Mouse (Mus musculus): Measurements from ENCODE around the gene Slc36a4. TPM values are rescaled to one million over a fixed set of nuclear protein-coding genes. Genes with fewer than 3 reads are reported as not detected.

The Slc36a4 gene
- polyA plus RNA-seq, 1 experiment from 2014 or later, result 8.9 TPM

DNA sequence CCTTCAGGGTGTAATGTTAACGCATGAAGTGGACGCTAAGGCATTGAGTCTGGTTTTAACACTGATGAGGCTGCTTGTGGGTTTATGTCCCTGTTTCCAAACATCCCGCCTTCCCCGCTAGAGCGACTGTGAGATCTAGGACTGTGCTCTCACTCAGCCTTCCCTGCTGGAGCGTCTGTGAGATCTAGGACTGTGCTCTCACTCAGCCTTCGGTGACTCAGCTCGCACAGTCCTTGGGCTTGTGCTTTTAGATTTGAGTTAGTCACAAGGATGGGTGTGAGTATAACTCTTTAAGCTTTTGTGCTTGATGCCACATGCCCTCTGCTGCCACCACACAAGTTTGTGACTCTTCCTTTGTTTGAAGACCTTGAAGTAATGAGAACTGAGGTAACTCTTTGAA lies 17.6 kb downstream of the Slc36a4 start:
- no peak overlapping the region for H3K9ac ChIP-seq
- no peak overlapping the region for H3K27ac ChIP-seq (replicated peaks)
- H3K36me3 ChIP-seq, result peaks cover 95% of the 10 kb centered on the region
- ATAC-seq (ENCODE audit: extremely low read depth, insufficient number of reproducible peaks, low FRiP score, low TSS enrichment), result no peak
- no peak overlapping the region for H3K4me2 ChIP-seq
- H3K4me1 ChIP-seq, result no peaks in the 10 kb centered on the region
- 86% methylated on average over 8 of the region's 8 CpGs for WGBS
- no peak overlapping the region for H3K4me3 ChIP-seq
- no peaks in the 10 kb centered on the region for H3K9me3 ChIP-seq
- no peaks in the 10 kb centered on the region for H3K27me3 ChIP-seq (replicated peaks)

DNA sequence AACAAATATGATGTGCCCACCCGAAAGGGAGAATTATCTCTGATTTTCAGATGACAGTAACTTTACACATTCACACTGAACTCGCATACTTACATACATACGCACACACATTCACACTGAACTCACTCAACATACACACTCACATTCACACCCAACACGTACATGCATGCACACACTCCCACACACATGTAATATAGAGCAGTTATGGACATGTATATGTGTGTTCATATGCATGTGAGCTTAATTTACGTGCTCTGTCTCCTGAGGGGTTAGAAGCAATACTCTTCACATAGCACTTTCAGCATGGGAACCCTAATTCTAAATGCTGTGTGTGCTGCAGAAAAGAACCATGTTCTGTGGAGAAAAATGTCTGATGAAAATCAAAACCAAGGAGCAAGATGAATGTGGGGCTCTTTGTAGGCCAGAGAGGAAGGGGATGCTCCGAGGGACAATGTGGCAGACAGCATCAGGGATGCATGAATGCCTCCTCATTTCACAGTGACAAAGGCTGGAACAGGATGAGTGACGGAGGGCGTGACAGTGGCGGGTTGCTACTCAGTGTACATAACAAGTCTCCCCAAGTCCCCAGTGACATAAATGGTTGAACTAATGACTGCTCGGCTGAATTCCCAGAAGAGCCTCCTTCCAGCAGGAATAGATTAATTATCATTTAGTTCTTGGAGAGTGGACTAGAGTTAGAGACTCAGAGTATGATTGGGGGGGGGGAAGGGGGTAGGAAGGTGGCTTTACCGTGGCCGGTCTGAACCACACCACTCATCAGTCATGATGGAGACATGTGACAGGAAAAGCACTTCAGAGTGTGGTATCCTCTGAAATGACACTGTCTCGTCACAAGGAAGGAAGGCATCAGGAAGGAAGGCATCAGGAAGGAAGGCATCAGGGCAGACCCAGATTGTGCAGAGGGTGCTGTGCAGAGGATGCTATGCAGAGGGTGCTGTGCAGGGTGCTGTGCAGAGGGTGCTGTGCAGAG lies 22.5 kb downstream of the Slc36a4 start:
- H3K4me1 ChIP-seq, result no peaks in the 10 kb centered on the region
- no peak for ATAC-seq (ENCODE audit: extremely low read depth, insufficient number of reproducible peaks, low FRiP score, low TSS enrichment)
- H3K27me3 ChIP-seq (replicated peaks), result no peaks in the 10 kb centered on the region
- H3K36me3 ChIP-seq, result peaks cover 86% of the 10 kb centered on the region
- no peak overlapping the region for H3K9ac ChIP-seq
- H3K4me2 ChIP-seq, result no peak overlapping the region
- WGBS, result 77% methylated on average over 13 of the region's 13 CpGs
- no peak overlapping the region for H3K4me3 ChIP-seq
- H3K9me3 ChIP-seq, result no peaks in the 10 kb centered on the region
- H3K27ac ChIP-seq (replicated peaks), result no peak overlapping the region

DNA sequence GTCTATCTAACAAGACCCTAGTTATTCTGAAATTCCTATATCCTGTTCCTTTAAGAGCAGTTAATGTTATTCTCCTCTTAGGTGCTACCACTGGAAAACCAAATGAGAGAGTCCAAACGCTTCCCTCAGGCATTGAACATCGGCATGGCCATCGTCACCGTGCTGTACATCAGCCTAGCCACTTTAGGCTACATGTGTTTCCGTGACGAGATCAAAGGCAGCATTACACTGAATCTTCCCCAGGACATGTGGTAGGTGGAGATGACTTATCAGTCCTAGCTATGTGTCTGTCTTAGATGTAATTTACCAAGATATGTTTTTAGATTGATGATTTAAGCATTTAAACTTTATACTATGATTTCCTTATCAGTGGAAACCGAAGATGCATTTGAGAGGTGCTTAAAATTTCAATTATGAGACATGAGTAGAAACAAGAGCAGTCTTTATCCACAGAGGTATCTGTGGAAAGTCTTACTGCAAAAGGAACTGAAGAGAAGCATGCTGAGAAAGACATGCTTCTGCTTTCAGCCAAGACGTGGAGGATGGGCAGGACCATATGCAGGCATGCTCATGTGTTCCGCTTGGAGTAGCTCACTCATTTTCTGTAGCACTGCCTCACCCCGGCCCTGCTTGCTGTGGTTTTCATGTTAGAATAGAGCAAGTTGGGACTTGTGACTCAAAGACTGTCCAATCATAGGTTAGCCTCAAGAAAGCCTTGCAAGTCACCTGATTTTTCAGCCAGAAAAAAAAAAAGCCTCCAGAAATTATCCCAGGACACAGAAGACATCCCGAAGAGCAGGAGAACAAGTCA lies 24.7 kb downstream of the Slc36a4 start:
- Histone ChIP-seq H3K9ac (no peak overlapping the region), H3K4me3 (no peak overlapping the region), H3K36me3 (peaks cover 87% of the 10 kb centered on the region), H3K27me3 (replicated peaks) (no peaks in the 10 kb centered on the region), H3K9me3 (no peaks in the 10 kb centered on the region), H3K27ac (replicated peaks) (no peak overlapping the region), H3K4me1 (no peaks in the 10 kb centered on the region), H3K4me2 (no peak overlapping the region)
- ATAC-seq (ENCODE audit: extremely low read depth, insufficient number of reproducible peaks, low FRiP score, low TSS enrichment), result no peak
- WGBS, result 82% methylated on average over 11 of the region's 11 CpGs

DNA sequence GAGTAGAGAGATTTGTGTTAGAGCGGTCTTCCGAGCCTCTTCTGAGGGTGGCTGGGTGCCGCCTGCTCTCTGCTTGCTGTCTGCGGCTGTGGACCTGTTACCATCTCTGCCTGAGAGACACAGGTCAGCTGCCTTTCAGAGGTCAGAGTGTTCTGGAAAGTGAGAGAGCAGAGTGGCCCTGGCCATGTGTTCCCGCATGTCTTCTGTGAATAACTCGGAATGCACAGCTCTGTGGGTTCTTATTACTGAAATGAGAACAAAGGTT lies 25.3 kb downstream of the Slc36a4 start:
- H3K27me3 ChIP-seq (replicated peaks), result no peaks in the 10 kb centered on the region
- peaks cover 88% of the 10 kb centered on the region for H3K36me3 ChIP-seq
- H3K4me2 ChIP-seq, result no peak overlapping the region
- 84% methylated on average over 6 of the region's 6 CpGs for WGBS
- no peaks in the 10 kb centered on the region for H3K9me3 ChIP-seq
- no peak for ATAC-seq (ENCODE audit: extremely low read depth, insufficient number of reproducible peaks, low FRiP score, low TSS enrichment)
- H3K4me1 ChIP-seq, result no peaks in the 10 kb centered on the region
- H3K27ac ChIP-seq (replicated peaks), result no peak overlapping the region
- no peak overlapping the region for H3K4me3 ChIP-seq
- H3K9ac ChIP-seq, result no peak overlapping the region

- Histone ChIP-seq H3K27ac (replicated peaks) (no peak overlapping the region), H3K4me3 (no peak overlapping the region), H3K9ac (no peak overlapping the region), H3K27me3 (replicated peaks) (no peaks in the 10 kb centered on the region), H3K4me1 (peaks cover 12% of the 10 kb centered on the region), H3K4me2 (no peak overlapping the region), H3K36me3 (peaks cover 61% of the 10 kb centered on the region), H3K9me3 (no peaks in the 10 kb centered on the region)
- WGBS, result 78% methylated on average over 2 of the region's 2 CpGs
- ATAC-seq (ENCODE audit: extremely low read depth, insufficient number of reproducible peaks, low FRiP score, low TSS enrichment), result no peak
Observed at GRCm38 (mm10) chr9:15737522-15737921, 28.0 kb downstream of the Slc36a4 start.

GRCm38 (mm10) chr9:15741428-15741827 lies 31.9 kb downstream of the Slc36a4 start:
- H3K4me3 ChIP-seq, result no peak overlapping the region
- ATAC-seq (ENCODE audit: extremely low read depth, insufficient number of reproducible peaks, low FRiP score, low TSS enrichment), result no peak
- WGBS, result 82% methylated on average over 4 of the region's 4 CpGs
- H3K27me3 ChIP-seq (replicated peaks), result no peaks in the 10 kb centered on the region
- no peaks in the 10 kb centered on the region for H3K9me3 ChIP-seq
- peaks cover 12% of the 10 kb centered on the region for H3K4me1 ChIP-seq
- H3K9ac ChIP-seq, result no peak overlapping the region
- no peak overlapping the region for H3K27ac ChIP-seq (replicated peaks)
- no peak overlapping the region for H3K4me2 ChIP-seq
- peaks cover 36% of the 10 kb centered on the region for H3K36me3 ChIP-seq

DNA sequence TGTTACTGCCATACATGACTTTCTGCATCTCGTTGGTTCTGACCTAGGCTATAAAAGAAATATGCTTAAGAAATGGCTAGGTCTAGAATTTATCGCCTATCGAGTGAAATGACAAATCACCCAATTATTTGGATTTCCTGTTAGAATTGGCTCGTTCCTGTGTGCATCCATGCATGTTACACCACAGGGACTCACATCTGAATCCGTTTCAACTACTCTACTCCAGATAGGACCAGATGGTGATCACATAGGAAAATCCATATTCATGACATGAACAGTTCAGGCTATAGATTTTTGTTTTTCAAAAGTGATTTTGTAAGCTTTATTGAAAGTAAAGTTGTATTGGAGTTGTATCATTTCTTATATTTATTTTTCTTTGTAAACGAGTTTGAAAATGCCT lies 32.4 kb downstream of the Slc36a4 start:
- 76% methylated on average over 6 of the region's 6 CpGs for WGBS
- H3K9me3 ChIP-seq, result no peaks in the 10 kb centered on the region
- H3K27me3 ChIP-seq (replicated peaks), result no peaks in the 10 kb centered on the region
- H3K4me1 ChIP-seq, result peaks cover 12% of the 10 kb centered on the region
- no peak overlapping the region for H3K9ac ChIP-seq
- peaks cover 31% of the 10 kb centered on the region for H3K36me3 ChIP-seq
- no peak overlapping the region for H3K4me2 ChIP-seq
- no peak overlapping the region for H3K27ac ChIP-seq (replicated peaks)
- no peak overlapping the region for H3K4me3 ChIP-seq
- ATAC-seq (ENCODE audit: extremely low read depth, insufficient number of reproducible peaks, low FRiP score, low TSS enrichment), result no peak

GRCm38 (mm10) chr9:15745985-15746607 lies 36.6 kb downstream of the Slc36a4 start:
- Histone ChIP-seq H3K9me3 (0 out of 2 replicates have a peak, but pooled peaks cover 2% of the 10 kb centered on the region), H3K4me1 (peaks cover 3% of the 10 kb centered on the region), H3K27ac (replicated peaks) (no peak overlapping the region), H3K27me3 (replicated peaks) (no peaks in the 10 kb centered on the region), H3K4me2 (no peak overlapping the region), H3K4me3 (no peak overlapping the region), H3K36me3 (0 out of 2 replicates have a peak, but pooled peaks cover 3% of the 10 kb centered on the region), H3K9ac (no peak overlapping the region)
- no peak for ATAC-seq (ENCODE audit: extremely low read depth, insufficient number of reproducible peaks, low FRiP score, low TSS enrichment)
- 70% methylated on average over 2 of the region's 2 CpGs for WGBS

DNA sequence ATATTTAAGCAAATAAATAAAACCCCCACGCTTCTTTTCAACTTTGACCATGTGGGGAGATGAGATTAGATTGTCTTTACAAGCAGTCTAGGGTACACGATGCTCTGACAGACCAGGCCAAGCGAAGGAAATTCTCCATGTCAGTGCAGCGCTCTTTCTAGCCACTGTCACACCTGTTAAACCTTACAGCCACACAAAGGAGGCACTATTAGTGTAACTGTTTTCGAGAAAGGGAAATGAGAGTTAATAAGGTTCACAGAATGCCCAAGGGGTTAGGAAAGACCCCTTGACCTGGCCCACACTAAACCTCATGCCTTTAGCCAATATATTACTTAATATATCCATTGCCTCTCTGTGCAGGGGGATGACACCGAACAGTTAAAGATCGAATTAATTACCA lies 37.1 kb downstream of the Slc36a4 start:
- H3K4me3 ChIP-seq, result no peak overlapping the region
- 0 out of 2 replicates have a peak, but pooled peaks cover 3% of the 10 kb centered on the region for H3K36me3 ChIP-seq
- no peak overlapping the region for H3K4me2 ChIP-seq
- H3K4me1 ChIP-seq, result no peaks in the 10 kb centered on the region
- H3K27ac ChIP-seq (replicated peaks), result no peak overlapping the region
- WGBS, result 65% methylated on average over 7 of the region's 7 CpGs
- H3K9ac ChIP-seq, result no peak overlapping the region
- no peaks in the 10 kb centered on the region for H3K27me3 ChIP-seq (replicated peaks)
- ATAC-seq (ENCODE audit: extremely low read depth, insufficient number of reproducible peaks, low FRiP score, low TSS enrichment), result no peak
- 0 out of 2 replicates have a peak, but pooled peaks cover 3% of the 10 kb centered on the region for H3K9me3 ChIP-seq

GRCm38 (mm10) chr9:15748383-15748782 lies 38.8 kb downstream of the Slc36a4 start:
- 0 out of 2 replicates have a peak, but pooled peaks cover 3% of the 10 kb centered on the region for H3K9me3 ChIP-seq
- H3K36me3 ChIP-seq, result no peaks in the 10 kb centered on the region
- WGBS, result 68% methylated on average over 5 of the region's 5 CpGs
- H3K9ac ChIP-seq, result no peak overlapping the region
- no peak overlapping the region for H3K4me2 ChIP-seq
- H3K27me3 ChIP-seq (replicated peaks), result no peaks in the 10 kb centered on the region
- no peak for ATAC-seq (ENCODE audit: extremely low read depth, insufficient number of reproducible peaks, low FRiP score, low TSS enrichment)
- H3K4me3 ChIP-seq, result no peak overlapping the region
- H3K27ac ChIP-seq (replicated peaks), result no peak overlapping the region
- no peaks in the 10 kb centered on the region for H3K4me1 ChIP-seq

- H3K4me2 ChIP-seq, result no peak overlapping the region
- no peaks in the 10 kb centered on the region for H3K4me1 ChIP-seq
- H3K36me3 ChIP-seq, result no peaks in the 10 kb centered on the region
- no peak for ATAC-seq (ENCODE audit: extremely low read depth, insufficient number of reproducible peaks, low FRiP score, low TSS enrichment)
- no peak overlapping the region for H3K27ac ChIP-seq (replicated peaks)
- H3K9ac ChIP-seq, result no peak overlapping the region
- H3K27me3 ChIP-seq (replicated peaks), result no peaks in the 10 kb centered on the region
- H3K4me3 ChIP-seq, result no peak overlapping the region
- H3K9me3 ChIP-seq, result no peaks in the 10 kb centered on the region
Observed at GRCm38 (mm10) chr9:15759318-15759717, 49.8 kb downstream of the Slc36a4 start.
